Mouse (Mus musculus): ENCODE results near the gene Hivep2. TPM values are rescaled to one million over a fixed set of nuclear protein-coding genes. Genes with fewer than 3 reads are reported as not detected.

Gene Hivep2
- total RNA-seq, 2 experiments from 2014 or later: 250 to 257 TPM

- DNase-seq (ENCODE audit: low spot score in 2 of 2): no peak
- intact Hi-C loops (cut with DNase I): loop anchor here (10.0 kb wide), 1 partner anchor 151 kb away; no protein-coding TSS in a partner anchor
These were observed 78.3 kb downstream of the Hivep2 start for GRCm38 (mm10) chr10:14044046-14044782.

DNA sequence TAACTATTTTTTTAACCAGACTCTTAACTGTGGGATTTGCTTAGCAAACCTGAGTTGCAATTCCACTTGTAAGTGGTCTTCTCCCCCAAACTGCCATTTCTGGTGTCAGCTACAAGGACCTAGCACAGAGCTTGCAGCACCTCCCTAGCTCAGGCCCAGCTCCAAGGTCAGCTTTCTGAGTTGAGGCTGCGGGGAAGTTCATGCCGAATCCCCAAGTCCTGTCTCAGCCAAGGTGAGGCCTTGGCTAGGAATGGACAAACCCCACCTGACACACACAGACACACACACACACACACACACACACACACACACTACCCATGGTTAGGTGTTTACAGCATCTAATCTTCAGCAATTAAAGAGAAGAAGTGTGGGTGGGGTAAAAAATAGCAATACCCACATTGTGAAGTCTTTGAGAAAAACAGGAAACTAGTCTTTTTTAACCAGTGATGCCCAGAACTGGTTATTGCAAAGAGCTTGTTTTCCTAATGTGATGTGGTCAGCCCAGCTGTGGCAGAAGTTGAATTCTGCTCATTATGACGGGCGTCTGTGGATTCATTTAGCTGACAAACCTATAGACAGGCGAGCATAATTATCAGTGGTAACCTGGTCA is 79.0 kb downstream of the Hivep2 start:
- DNase-seq (ENCODE audit: low spot score in 2 of 2): no peak
- intact Hi-C loops (cut with DNase I): loop anchor here (10.0 kb wide), 1 partner anchor 150 kb away; no protein-coding TSS in a partner anchor

DNA sequence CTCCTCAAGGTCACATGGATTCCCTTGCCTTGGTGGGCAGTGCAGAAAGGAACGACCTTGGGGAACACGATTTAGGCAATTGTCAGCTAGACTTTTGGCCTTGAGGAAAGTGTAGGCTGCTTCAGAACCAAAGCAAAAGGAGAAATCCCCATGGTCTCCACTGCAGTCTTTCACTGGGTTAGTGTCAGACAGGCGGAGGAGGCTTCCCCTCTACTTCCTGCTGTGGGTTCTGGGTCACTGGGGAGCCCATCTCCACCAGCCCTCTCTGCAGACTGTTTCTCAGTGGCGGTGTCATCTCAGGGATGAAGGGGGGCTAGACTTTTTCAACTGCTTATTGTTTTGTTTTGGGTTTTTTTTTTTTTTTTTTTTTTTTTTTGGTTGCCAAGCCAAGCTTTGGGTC is 79.9 kb downstream of the Hivep2 start:
- intact Hi-C loops (cut with DNase I): loop anchor here (10.0 kb wide), 1 partner anchor 149 kb away; no protein-coding TSS in a partner anchor
- no peak for DNase-seq (ENCODE audit: low spot score in 2 of 2)

DNA sequence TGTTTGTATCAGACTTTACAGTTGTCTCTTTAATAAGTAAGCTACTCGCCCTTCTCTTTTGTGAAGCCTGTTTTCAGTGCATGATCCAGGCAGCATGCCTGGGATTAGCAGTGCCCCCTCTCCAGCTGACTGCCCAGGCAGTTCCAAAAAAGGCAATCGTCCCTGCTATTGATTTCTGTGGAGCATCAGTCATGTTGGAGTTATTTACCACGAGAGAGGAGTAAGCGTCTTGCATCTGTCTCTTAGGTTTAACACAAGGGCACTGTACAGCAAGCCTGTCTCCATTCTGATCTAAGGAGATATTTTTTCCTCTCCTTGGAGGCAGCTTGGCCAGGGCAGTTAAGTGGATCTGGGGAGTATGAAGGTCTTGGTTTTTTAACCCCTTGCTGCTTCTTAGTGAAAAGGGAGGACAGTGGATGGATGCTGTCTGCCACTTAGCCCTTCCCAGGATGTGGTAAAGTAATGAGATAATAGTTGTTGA is 80.3 kb downstream of the Hivep2 start:
- DNase-seq (ENCODE audit: low spot score in 2 of 2): no peak
- intact Hi-C loops (cut with DNase I): loop anchor here (10.0 kb wide), 1 partner anchor 149 kb away; no protein-coding TSS in a partner anchor

- DNase-seq (ENCODE audit: low spot score in 2 of 2): no peak
- intact Hi-C loops (cut with DNase I): loop anchor here (10.0 kb wide), 1 partner anchor 148 kb away; no protein-coding TSS in a partner anchor
These were observed 81.1 kb downstream of the Hivep2 start for GRCm38 (mm10) chr10:14046935-14047334.

DNA sequence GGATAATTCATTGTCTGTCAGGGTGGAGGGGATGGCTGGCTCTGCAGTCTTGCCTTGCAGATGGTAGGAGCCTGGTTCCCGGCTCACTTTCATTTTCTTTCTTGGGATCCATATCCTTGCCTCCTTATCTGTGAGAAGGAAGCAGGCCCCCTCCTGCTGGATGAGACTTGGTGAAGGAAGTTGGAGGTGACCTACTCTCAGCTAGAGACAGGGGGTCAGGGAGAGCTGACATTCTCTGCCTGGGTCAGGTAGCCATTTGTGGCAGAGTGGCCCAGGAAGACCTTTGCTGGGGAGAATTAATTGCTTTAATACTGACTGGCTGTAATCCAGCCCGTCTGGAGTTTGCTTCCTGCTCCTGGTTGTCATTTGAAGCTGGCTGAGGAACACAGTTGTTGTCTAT is 81.8 kb downstream of the Hivep2 start:
- intact Hi-C loops (cut with DNase I): loop anchor here (10.0 kb wide), 1 partner anchor 147 kb away; no protein-coding TSS in a partner anchor
- DNase-seq (ENCODE audit: low spot score in 2 of 2): no peak

DNA sequence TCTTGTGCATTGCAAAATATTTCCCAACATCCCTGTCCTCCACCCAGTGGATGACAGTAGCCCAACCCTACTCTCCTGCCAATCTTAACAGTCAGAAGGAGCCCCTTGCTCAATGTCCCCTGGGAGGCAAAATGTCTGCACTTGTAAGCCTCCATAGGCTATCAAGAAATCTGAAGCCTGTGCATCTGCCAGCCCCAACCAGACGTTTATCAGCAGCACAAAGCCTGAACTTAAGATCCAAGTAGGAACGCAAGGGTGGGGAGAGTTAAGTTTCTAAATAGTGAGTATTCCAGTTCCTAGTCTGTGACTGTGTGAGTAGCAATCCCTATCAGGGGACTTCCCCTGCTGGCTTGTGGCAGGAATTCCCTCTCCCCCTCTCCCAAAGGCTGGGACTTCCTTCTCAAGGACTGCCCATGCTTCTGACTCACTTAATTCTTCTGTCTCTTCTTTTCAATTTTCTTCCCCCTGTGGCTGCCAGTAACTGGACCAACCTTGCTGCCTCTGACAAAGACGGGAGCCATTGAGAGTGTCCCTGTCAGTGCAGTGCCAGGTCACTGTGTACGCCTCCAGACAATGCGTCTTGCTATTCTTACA is 82.5 kb downstream of the Hivep2 start:
- no peak for DNase-seq (ENCODE audit: low spot score in 2 of 2)

DNA sequence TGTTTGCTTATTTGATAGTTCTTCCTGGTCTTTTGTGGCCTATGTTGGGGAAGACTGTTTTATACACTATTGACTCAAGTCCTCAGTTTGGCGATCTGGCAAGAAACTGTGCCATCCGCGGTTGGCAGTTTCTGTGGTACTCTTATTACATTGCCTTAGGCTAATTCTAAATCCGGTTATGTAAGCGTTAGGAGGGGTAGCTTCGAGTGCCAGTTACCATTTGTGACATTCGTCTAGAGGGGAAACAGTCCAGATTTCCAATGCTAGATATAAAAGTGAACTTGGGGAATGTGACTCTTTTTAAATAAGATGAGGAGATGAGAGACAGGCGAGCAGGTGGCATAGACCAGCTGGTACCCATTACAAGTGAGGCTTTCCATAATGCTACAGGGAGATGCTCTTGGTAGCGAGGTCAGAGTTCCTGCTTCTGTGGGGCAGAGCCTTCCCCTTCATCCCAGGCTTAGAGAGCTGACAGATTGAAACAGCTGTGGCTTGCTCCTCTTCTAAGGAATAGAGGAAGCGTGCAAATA is 83.1 kb downstream of the Hivep2 start:
- peak in 1 of 2 experiments; percentile 27 for DNase-seq (ENCODE audit: low spot score in 2 of 2)
- intact Hi-C loops (cut with DNase I): loop anchor here (10.0 kb wide), 1 partner anchor 146 kb away; no protein-coding TSS in a partner anchor

More for the DNA sequence above, 82.5 kb downstream of the Hivep2 start:
- intact Hi-C loops (cut with DNase I): loop anchor here (10.0 kb wide), 1 partner anchor 146 kb away; no protein-coding TSS in a partner anchor

GRCm38 (mm10) chr10:14049686-14050085 is 83.8 kb downstream of the Hivep2 start:
- no peak for DNase-seq (ENCODE audit: low spot score in 2 of 2)
- intact Hi-C loops (cut with DNase I): loop anchor here (10.0 kb wide), 1 partner anchor 145 kb away; no protein-coding TSS in a partner anchor

GRCm38 (mm10) chr10:14050586-14050985 is 84.7 kb downstream of the Hivep2 start:
- intact Hi-C loops (cut with DNase I): no loop called here
- DNase-seq (ENCODE audit: low spot score in 2 of 2): no peak

DNA sequence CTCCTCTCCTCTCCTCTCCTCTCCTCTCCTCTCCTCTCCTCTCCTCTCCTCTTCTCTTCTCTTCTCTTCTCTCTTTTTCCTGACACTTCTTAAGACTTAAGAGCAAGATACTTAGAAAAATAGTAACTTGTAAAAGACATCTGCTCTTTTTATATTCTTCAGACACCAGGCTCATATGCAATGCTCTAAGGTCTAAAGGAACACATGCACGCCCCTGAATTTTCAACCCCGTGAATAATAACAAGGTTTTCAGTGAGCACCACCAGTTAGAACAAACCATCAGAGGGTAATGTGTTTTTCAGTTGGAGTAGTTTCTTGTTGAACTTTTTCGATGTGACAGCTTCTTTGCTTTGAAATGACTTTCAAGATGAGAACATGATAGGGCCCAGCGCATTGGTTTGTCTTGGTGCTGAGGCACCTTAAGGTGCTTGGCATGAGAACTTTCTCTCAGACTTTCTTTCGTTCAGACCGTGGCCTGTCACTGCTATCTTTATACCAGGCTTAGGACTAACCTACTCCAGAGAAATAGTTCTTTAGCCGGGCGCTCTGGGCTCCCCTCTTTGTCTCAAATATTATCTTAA is 86.3 kb downstream of the Hivep2 start:
- DNase-seq (ENCODE audit: low spot score in 2 of 2): no peak
- intact Hi-C loops (cut with DNase I): no loop called here

DNA sequence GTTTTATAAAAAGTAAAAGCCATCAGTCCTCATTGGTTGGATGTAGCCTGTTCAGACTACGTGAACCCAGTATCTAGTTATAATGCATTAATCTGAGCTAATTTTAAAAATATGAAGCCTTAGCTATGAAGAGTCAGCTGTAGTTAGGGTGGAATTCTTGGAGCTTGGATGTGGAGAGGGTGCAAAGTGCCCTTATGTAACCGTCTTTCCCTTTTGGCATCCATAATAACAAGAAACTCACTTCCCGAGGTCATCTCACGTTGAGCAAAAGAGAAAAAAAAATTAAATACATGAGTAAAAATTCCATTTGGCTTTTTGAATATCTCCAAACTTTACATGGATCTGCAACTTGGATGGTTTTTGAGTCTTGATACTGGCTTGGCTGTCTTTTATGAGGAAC is 89.0 kb downstream of the Hivep2 start:
- intact Hi-C loops (cut with DNase I): loop anchor here (5.0 kb wide), 2 partner anchors 88 to 152 kb away; partner anchors contain the start of gene Hivep2
- peak in 1 of 2 experiments; percentile 1 for DNase-seq (ENCODE audit: low spot score in 2 of 2)

GRCm38 (mm10) chr10:14055533-14055981 is 89.7 kb downstream of the Hivep2 start:
- peak in 1 of 2 experiments; percentile 26 for DNase-seq (ENCODE audit: low spot score in 2 of 2)
- intact Hi-C loops (cut with DNase I): loop anchor here (5.0 kb wide), 2 partner anchors 88 to 152 kb away; partner anchors contain the start of gene Hivep2

DNA sequence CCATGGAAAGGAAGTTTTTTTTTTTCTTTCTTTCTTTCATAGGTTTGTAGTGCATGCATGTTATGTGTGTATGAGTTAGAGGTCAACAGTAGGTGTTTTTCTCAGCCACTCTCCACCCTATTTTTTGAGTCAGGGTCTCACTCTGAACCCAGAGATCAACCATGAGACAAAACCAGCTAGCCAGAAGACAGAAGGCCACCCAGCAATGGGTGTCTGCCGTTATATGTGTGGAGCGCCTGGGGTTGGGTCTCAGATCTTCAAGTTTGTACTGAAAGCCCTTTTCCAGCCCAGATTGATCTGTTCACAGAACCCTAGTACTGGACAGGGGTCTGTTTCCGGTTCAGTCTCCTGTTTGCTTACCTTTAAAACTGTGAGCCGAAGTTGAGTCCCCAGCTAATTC is 90.2 kb downstream of the Hivep2 start:
- intact Hi-C loops (cut with DNase I): loop anchor here (5.0 kb wide), 2 partner anchors 89 to 151 kb away; partner anchors contain the start of gene Hivep2
- peak in 1 of 2 experiments; percentile 1 for DNase-seq (ENCODE audit: low spot score in 2 of 2)

GRCm38 (mm10) chr10:14056584-14057451 is 90.9 kb downstream of the Hivep2 start:
- intact Hi-C loops (cut with DNase I): loop anchor here (5.0 kb wide), 2 partner anchors 90 to 150 kb away; partner anchors contain the start of gene Hivep2
- peak in 1 of 2 experiments; percentile 28 for DNase-seq (ENCODE audit: low spot score in 2 of 2)

DNA sequence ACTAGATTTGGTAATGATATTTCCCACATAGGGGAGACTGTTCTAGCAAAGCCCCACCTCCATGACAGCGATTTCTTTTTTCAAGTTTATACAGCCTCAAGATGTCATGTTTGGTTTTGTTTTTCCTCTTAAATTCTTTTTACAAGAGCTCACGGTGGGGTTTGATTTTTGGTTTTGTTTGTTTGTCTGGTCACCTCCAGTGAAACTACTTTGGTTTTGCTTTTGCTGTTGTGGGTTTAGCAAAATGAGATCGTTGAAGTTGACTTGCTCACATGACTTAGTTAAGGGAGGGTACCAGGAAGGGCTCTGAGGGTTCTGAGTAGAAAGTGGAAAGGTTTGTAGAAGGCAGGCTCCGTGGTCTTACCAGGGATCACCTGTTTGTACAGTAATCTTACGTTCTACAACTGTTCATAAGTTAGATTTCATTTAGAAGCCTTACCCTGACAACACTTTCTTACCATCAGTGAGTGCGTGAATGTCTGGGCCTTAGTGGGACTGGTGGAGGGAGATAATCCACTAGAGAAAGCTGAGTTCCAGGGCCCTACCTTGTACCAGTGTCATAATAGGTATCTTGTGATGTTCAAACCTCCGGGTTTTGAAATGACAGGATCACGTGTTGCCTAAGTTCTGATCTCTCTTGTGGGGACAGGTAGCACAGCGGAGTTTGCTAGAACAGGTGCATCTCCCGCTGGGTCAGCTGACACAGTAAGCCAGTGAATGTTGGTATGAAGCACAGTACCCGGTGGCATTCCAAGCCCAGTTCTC is 92.1 kb downstream of the Hivep2 start:
- intact Hi-C loops (cut with DNase I): loop anchor here (5.0 kb wide), 2 partner anchors 91 to 149 kb away; partner anchors contain the start of gene Hivep2
- peak in 1 of 2 experiments; percentile 3 for DNase-seq (ENCODE audit: low spot score in 2 of 2)

DNA sequence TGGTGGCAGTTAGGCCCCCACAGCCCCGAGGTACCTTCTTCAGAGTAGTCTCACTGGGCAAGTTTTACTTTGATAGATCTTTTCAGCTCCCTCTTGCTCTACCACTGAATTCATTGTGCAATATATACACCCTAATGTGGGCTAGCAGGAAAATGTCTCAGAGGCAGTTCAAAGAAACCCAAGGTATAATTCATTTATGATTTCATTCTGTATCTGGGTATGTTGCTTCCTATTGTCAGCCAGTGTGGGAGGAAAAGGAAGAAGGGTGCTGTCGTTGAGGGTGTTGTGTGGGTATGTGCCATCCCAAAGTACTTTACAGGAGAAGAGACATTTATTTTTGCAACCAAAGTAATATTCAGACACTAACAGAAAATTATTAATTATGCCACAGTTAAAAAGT is 92.9 kb downstream of the Hivep2 start:
- peak in 1 of 2 experiments; percentile 3 for DNase-seq (ENCODE audit: low spot score in 2 of 2)
- intact Hi-C loops (cut with DNase I): loop anchor here (5.0 kb wide), 2 partner anchors 91 to 149 kb away; partner anchors contain the start of gene Hivep2
